Mouse (Mus musculus): Measurements from ENCODE around the gene Olfm1.

DNA sequence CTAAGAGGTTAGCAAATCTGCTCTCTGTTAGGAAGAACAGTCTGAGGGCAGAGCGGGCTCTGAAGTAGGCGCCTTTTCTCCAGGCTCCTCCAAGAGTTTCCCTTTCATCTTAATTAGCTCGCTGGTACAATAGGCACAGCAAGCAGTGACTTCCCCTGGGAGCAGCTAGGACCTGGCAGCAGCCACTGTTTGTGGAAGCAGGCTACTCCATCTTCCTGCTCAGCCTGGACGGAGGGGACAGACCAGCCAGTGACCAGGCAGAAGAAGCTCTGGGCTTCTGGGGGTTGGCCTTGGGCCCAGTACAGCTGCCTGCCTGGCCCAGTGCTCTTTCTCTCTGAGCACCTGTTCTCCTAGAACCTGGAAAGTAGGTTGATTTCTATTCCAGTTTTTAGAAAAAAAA lies 77.8 kb downstream of the Olfm1 start:
- TF ChIP-seq CTCF (IDR thresholded peaks at IDR 0.05; ENCODE audit: borderline replicate concordance, control insufficient read depth, extremely low read depth, insufficient read depth, low read length, poor library complexity) = no peak
- no peak for TF ChIP-seq POLR2A (IDR thresholded peaks at IDR 0.05; ENCODE audit: control insufficient read depth, extremely low read depth, insufficient read depth, low read length, poor library complexity)

All from thymus, adult 2 months (tissue).